Mouse (Mus musculus): ENCODE data around the gene Ripor2. TPM values are rescaled to one million over a fixed set of nuclear protein-coding genes. Genes with fewer than 3 reads are reported as not detected.

Ripor2 gene
- total and polyA plus RNA-seq, 3 experiments: 8.6 to 10.9 (median 9.3) TPM

DNA sequence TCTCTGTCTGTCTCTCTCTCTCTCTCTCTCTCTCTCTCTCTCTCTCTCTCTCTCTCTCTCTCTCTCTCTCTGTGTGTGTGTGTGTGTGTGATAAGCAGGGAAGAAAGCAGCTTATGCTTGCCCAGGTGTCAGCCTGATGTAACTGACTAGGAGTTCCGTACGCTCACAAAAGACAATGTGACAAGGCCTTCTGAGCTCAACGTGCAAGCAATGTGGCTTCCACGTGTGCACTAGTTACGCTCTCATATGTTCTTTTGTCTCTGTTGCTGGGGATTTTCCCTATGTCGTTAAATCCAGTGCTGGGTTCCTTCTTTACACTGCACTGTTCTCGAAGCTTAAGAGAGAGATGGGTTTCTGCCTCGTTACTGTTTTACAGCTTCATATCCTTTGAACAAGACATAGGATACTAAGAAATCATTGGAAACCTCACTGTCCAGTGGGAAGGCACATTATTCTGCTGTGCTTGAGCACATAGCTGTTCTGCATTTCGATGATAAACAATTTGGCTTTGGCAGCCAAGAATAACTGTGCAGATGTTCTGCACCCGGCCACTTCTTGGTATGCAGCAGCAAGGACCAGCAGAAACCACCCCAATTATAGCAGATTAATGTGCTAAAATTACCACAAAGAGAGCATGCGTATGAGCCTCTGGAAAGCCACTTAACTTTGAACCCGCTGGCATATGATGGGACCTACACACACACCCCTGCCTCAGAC lies 73.1 kb downstream of the Ripor2 start (continued):
- no peak for TF ChIP-seq ZNF384 (IDR thresholded peaks at IDR 0.05; ENCODE audit: low read depth, low read length)
- no peak for TF ChIP-seq UBTF (IDR thresholded peaks at IDR 0.05; ENCODE audit: low read depth, low read length)
- TF ChIP-seq CHD2 (IDR thresholded peaks at IDR 0.05; ENCODE audit: low read length): 0 out of 2 replicates have a peak, but pooled peaks have one; percentile 11
- no peak for TF ChIP-seq GABPA (IDR thresholded peaks at IDR 0.05; ENCODE audit: insufficient replicate concordance, low read depth, low read length)
- no peak for TF ChIP-seq PAX5 (IDR thresholded peaks at IDR 0.05; ENCODE audit: low read length)
- peak; percentile 65; the same call in 1 of the 2 replicates for TF ChIP-seq MEF2A (IDR thresholded peaks at IDR 0.05; ENCODE audit: borderline replicate concordance, low read depth, low read length)
- TF ChIP-seq NELFE (IDR thresholded peaks at IDR 0.05; ENCODE audit: low read depth, low read length): 0 out of 2 replicates have a peak, but pooled peaks have one; percentile 32
- TF ChIP-seq ZKSCAN1 (IDR thresholded peaks at IDR 0.05; ENCODE audit: borderline replicate concordance, low read depth, low read length): no peak
- TF ChIP-seq JUN (IDR thresholded peaks at IDR 0.05; ENCODE audit: insufficient read depth, low read depth, low read length): no peak
- no peak for TF ChIP-seq MAZ (IDR thresholded peaks at IDR 0.05; ENCODE audit: low read depth, low read length)
- TF ChIP-seq ETS1 (conservative IDR thresholded peaks at IDR 0.05; ENCODE audit: low read depth, low read length): peak; percentile 77

GRCm38 (mm10) chr13:24656719-24657497 lies 74.9 kb downstream of the Ripor2 start:
- H3K27me3 ChIP-seq (replicated peaks): no peaks in the 10 kb centered on the region
- no peak overlapping the region for H3K27ac ChIP-seq (ENCODE audit: insufficient read depth, low read depth)
- no peak overlapping the region for H3K9ac ChIP-seq (ENCODE audit: insufficient read depth, low read depth)
- H3K79me2 ChIP-seq (replicated peaks; ENCODE audit: control insufficient read depth, extremely low read depth, insufficient read depth, poor library complexity, severe bottlenecking): no peaks in the 10 kb centered on the region
- no peaks in the 10 kb centered on the region for H3K9me3 ChIP-seq (replicated peaks; ENCODE audit: low read length)
- TF ChIP-seq TBP (conservative IDR thresholded peaks at IDR 0.05; ENCODE audit: low read depth, low read length) (no peak), CHD2 (IDR thresholded peaks at IDR 0.05; ENCODE audit: low read length) (no peak), E2F4 (IDR thresholded peaks at IDR 0.05; ENCODE audit: insufficient replicate concordance, low read depth, low read length) (no peak), NELFE (IDR thresholded peaks at IDR 0.05; ENCODE audit: low read depth, low read length) (no peak), ETS1 (conservative IDR thresholded peaks at IDR 0.05; ENCODE audit: low read depth, low read length) (no peak), MYC (IDR thresholded peaks at IDR 0.05; ENCODE audit: low read depth, low read length) (no peak)
- in situ Hi-C loops (cut with MboI; ENCODE audit: low pct_ligation_motif_present, low pct_unique_long_range_greater_than_20kb, low sequenced_read_pairs): no loop called here
- dilution Hi-C loops (cut with MboI; ENCODE audit: extremely low pct_ligation_motif_present, extremely low pct_unique_long_range_greater_than_20kb, low sequenced_read_pairs): no loop called here
- no peak overlapping the region for H3K4me2 ChIP-seq (ENCODE audit: insufficient read depth, low read depth, poor library complexity, severe bottlenecking)
- DNase-seq (ENCODE audit: extremely low read depth): no peak
- no peak overlapping the region for H3K4me3 ChIP-seq (replicated peaks in 1 of 3; ENCODE audit: low read depth in 2 of 3, low read length in 2 of 3, poor library complexity in 1 of 3)
- no peaks in the 10 kb centered on the region for H3K36me3 ChIP-seq (replicated peaks in 1 of 2; ENCODE audit: control insufficient read depth in 1 of 2, insufficient read depth in 1 of 2, low read length in 1 of 2)
- H3K4me1 ChIP-seq (ENCODE audit: control insufficient read depth in 1 of 2, insufficient read depth in 2 of 2): peaks cover 18 to 41% of the 10 kb centered on the region in 2 experiments; a peak in 3 of 4 replicates

GRCm38 (mm10) chr13:24666763-24667162 lies 84.8 kb downstream of the Ripor2 start:
- dilution Hi-C loops (cut with MboI; ENCODE audit: extremely low pct_ligation_motif_present, extremely low pct_unique_long_range_greater_than_20kb, low sequenced_read_pairs): no loop called here
- in situ Hi-C loops (cut with MboI; ENCODE audit: low pct_ligation_motif_present, low pct_unique_long_range_greater_than_20kb, low sequenced_read_pairs): no loop called here
- H3K9ac ChIP-seq (ENCODE audit: insufficient read depth, low read depth): no peak overlapping the region
- H3K4me3 ChIP-seq (replicated peaks in 1 of 3; ENCODE audit: low read depth in 2 of 3, low read length in 2 of 3, poor library complexity in 1 of 3): no peak overlapping the region
- H3K9me3 ChIP-seq (replicated peaks; ENCODE audit: low read length): no peaks in the 10 kb centered on the region
- no peaks in the 10 kb centered on the region for H3K27me3 ChIP-seq (replicated peaks)
- H3K36me3 ChIP-seq (replicated peaks in 1 of 2; ENCODE audit: control insufficient read depth in 1 of 2, insufficient read depth in 1 of 2, low read length in 1 of 2): peaks cover 7 to 31% of the 10 kb centered on the region in 2 experiments
- no peak overlapping the region for H3K27ac ChIP-seq (ENCODE audit: insufficient read depth, low read depth)
- H3K4me2 ChIP-seq (ENCODE audit: insufficient read depth, low read depth, poor library complexity, severe bottlenecking): no peak overlapping the region
- DNase-seq (ENCODE audit: extremely low read depth): no peak
- no peaks in the 10 kb centered on the region for H3K79me2 ChIP-seq (replicated peaks; ENCODE audit: control insufficient read depth, extremely low read depth, insufficient read depth, poor library complexity, severe bottlenecking)
- TF ChIP-seq GABPA (IDR thresholded peaks at IDR 0.05; ENCODE audit: insufficient replicate concordance, low read depth, low read length) (no peak), UBTF (IDR thresholded peaks at IDR 0.05; ENCODE audit: low read depth, low read length) (no peak), TCF12 (IDR thresholded peaks at IDR 0.05; ENCODE audit: low read depth, low read length) (no peak)
- peaks cover 2 to 27% of the 10 kb centered on the region in 2 experiments; a peak in 3 of 4 replicates for H3K4me1 ChIP-seq (ENCODE audit: control insufficient read depth in 1 of 2, insufficient read depth in 2 of 2)
